Mouse (Mus musculus) MEL (cell line): ENCODE measurements around the gene Sv2c.

Source experiments
- CHD1 ChIP-seq: IDR thresholded peaks from 2 replicates; pipeline ENCODE4 v1.6.1; 2012; ENCODE audit warnings: low read depth, mild to moderate bottlenecking, inconsistent platforms, low read length, improper control_type of control experiment
- CTCF ChIP-seq, 3 experiments: IDR thresholded peaks in 2 of 3; conservative IDR thresholded peaks in 1 of 3; 2 replicates each; pipeline ENCODE4 v1.5.1; 2011 to 2012; ENCODE audit warnings: low read length in 3 of 3, low read depth in 2 of 3, mild to moderate bottlenecking in 2 of 3, improper control_type of control experiment in 1 of 3, inconsistent platforms in 1 of 3, mixed read lengths in 1 of 3, moderate library complexity in 1 of 3; ENCODE audit not compliant: control insufficient read depth in 1 of 3, insufficient read depth in 1 of 3, poor library complexity in 1 of 3, severe bottlenecking in 1 of 3
- GATA1 ChIP-seq: IDR thresholded peaks from 2 replicates; pipeline ENCODE4 v1.6.1; 2011; ENCODE audit warnings: low read depth, low read length, improper control_type of control experiment
- MXI1 ChIP-seq: IDR thresholded peaks from 2 replicates; pipeline ENCODE4 v1.6.1; 2011; ENCODE audit warnings: mild to moderate bottlenecking, low read depth, low read length, improper control_type of control experiment
- POLR2A ChIP-seq, 2 experiments: IDR thresholded peaks; 2 replicates each; pipeline ENCODE4 v1.6.1; 2011 to 2012; ENCODE audit warnings: low read length in 2 of 2, mild to moderate bottlenecking in 2 of 2, control low read depth in 1 of 2, improper control_type of control experiment in 1 of 2, low read depth in 1 of 2, moderate library complexity in 1 of 2; ENCODE audit not compliant: control insufficient read depth in 1 of 2, insufficient read depth in 1 of 2, poor library complexity in 1 of 2
- ZNF384 ChIP-seq: IDR thresholded peaks from 2 replicates; pipeline ENCODE4 v1.6.1; 2012; ENCODE audit warnings: low read depth, mild to moderate bottlenecking, inconsistent platforms, low read length, improper control_type of control experiment

- no peak for TF ChIP-seq ZNF384
- no peak for TF ChIP-seq CHD1
- no peak for TF ChIP-seq MXI1
- TF ChIP-seq POLR2A (IDR thresholded peaks at IDR 0.05; ENCODE audit: control insufficient read depth in 1 of 2, insufficient read depth in 1 of 2, low read depth in 1 of 2, low read length in 2 of 2, poor library complexity in 1 of 2) = no peak
- no peak for TF ChIP-seq GATA1
- TF ChIP-seq CTCF (IDR thresholded peaks at IDR 0.05 in 2 of 3, conservative IDR thresholded peaks at IDR 0.05 in 1 of 3; ENCODE audit: control insufficient read depth in 1 of 3, insufficient read depth in 1 of 3, low read depth in 2 of 3, low read length in 3 of 3, poor library complexity in 1 of 3, severe bottlenecking in 1 of 3) = no peak
Observed at GRCm38 (mm10) chr13:95959651-95960476, 172.5 kb downstream of the Sv2c start.
